In the genomic region with DNA sequence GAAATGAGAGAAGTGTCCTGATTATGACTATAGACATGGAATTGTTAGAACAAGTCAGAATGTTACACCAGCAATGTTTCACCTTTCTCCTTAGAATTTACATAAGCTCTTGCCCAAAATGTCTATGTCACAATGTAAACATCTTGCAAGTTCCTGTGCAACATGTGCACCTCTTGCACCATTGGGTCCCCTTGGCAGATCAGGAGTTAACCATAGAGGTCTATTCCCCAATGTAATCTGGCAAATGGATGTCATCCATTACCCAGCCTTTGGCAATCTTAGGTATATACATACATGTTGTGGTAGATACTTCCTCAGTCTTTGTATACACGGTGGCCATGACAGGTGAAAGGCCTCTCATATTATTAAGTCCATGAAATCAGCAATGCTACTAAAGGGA, we compare ENCODE assay signal across 26 mouse cellular contexts. TPM values are rescaled to one million over a fixed set of nuclear protein-coding genes. Genes with fewer than 3 reads are reported as not detected.
A peak's percentile ranks its signal among the peaks of the same experiment; 100 is the strongest.
DNase-seq lines count a peak whose midpoint lies in the region; ATAC-seq lines count a peak whose summit lies in the region.
"Had no signal": no experiment of that assay in that cellular context is flagged by ENCODE, and none has a peak within 500 bp of the region (broad histone marks: within the 10 kb centered on the region; RNA-seq: fewer than 3 reads in every experiment).

No protein-coding gene starts in this region.

- intact Hi-C loops in left cerebral cortex, postnatal 4 days (cut with DNase I) = no loop called here

- DNase-seq in heart, adult 11 months = peak; percentile 66
- no peak for DNase-seq in heart, embryonic 10.5 days (ENCODE audit: low spot score)
- DNase-seq in 416B (ENCODE audit: low read depth) = peak; percentile 57
- peak; percentile 61 for DNase-seq in gonadal fat pad, adult 2 months (ENCODE audit: low read depth)
- no peak for DNase-seq in layer of hippocampus, postnatal 10 days (ENCODE audit: low spot score in 2 of 2)
- no peak for DNase-seq in left cerebral cortex, postnatal 4 days
- DNase-seq: adrenal gland, postnatal 10 days; adrenal gland, postnatal 36 days; B cell, adult 2 months; cerebellum, adult 11 months; cerebellum, adult 2 months; cerebellum, adult 9-11 months; cerebellum, postnatal 25 days; forebrain, postnatal 0 days; gastrocnemius, adult 2 months; gastrocnemius, postnatal 14 days had no signal

- peaks cover 61% of the 10 kb centered on the region for H3K36me3 ChIP-seq in heart, embryonic 10.5 days
- H3K36me3 ChIP-seq: hindbrain, embryonic 15.5 days had no signal

- peak; percentile 83 for ATAC-seq in megakaryocyte progenitor cell, adult 5-6 weeks (replicated peaks; ENCODE audit: poor library complexity)
- ATAC-seq: forebrain, embryonic 13.5 days; forebrain, postnatal 0 days; Patski had no signal

- 100% methylated on average over 1 of the region's 1 CpGs for WGBS in heart, embryonic 10.5 days

- no peaks in the 10 kb centered on the region for H3K27me3 ChIP-seq in heart, embryonic 10.5 days (ENCODE audit: insufficient read depth, poor library complexity, severe bottlenecking)
- H3K27me3 ChIP-seq: CH12.LX; embryonic facial prominence, embryonic 12.5 days; embryonic facial prominence, embryonic 15.5 days; forebrain, embryonic 13.5 days; hindbrain, embryonic 12.5 days; hindbrain, embryonic 15.5 days; Patski had no signal

- H3K4me1 ChIP-seq in heart, embryonic 10.5 days = no peaks in the 10 kb centered on the region
- H3K4me1 ChIP-seq: embryonic facial prominence, embryonic 12.5 days; embryonic facial prominence, embryonic 15.5 days; forebrain, embryonic 10.5 days; forebrain, embryonic 13.5 days; hindbrain, embryonic 12.5 days; hindbrain, embryonic 15.5 days had no signal

- no peak overlapping the region for H3K27ac ChIP-seq in heart, embryonic 10.5 days
- H3K27ac ChIP-seq: embryonic facial prominence, embryonic 12.5 days; embryonic facial prominence, embryonic 15.5 days; forebrain, embryonic 10.5 days; forebrain, embryonic 13.5 days; hindbrain, embryonic 12.5 days; hindbrain, embryonic 15.5 days had no signal

- H3K9me3 ChIP-seq in heart, embryonic 10.5 days = no peaks in the 10 kb centered on the region
- H3K9me3 ChIP-seq: embryonic facial prominence, embryonic 12.5 days; embryonic facial prominence, embryonic 15.5 days; forebrain, embryonic 10.5 days; forebrain, embryonic 13.5 days; hindbrain, embryonic 12.5 days; hindbrain, embryonic 15.5 days had no signal

- H3K4me3 ChIP-seq in heart, embryonic 10.5 days = no peak overlapping the region
- H3K4me3 ChIP-seq: embryonic facial prominence, embryonic 12.5 days; embryonic facial prominence, embryonic 15.5 days; erythroblast, embryonic 14.5 days; forebrain, embryonic 10.5 days; forebrain, embryonic 13.5 days; gastrocnemius, adult 2 months; hindbrain, embryonic 12.5 days; hindbrain, embryonic 15.5 days had no signal

RNA-seq across cellular contexts. Expression of gene Numb, which starts 32.6 kb away (rescaled TPM):
- polyA plus RNA-seq in heart, embryonic 10.5 days (2016; fragmentation: Nextera tagmentation; extraction: Ambion mirVana) = 38.8 and 39.1 TPM in 2 replicates
- polyA plus RNA-seq in gonadal fat pad, adult 2 months (2012; rRNA removed) = 47.3 and 57.3 TPM in 2 replicates
- 15.9 and 19.3 TPM in 2 replicates for total RNA-seq in megakaryocyte progenitor cell, adult 5-6 weeks (2015)
- 12.6 and 26.8 TPM in 2 replicates for total RNA-seq in megakaryocyte progenitor cell, adult 5-6 weeks (2017)
- 10 to 100 TPM; 21.4 to 23.6 TPM for total RNA-seq in layer of hippocampus, postnatal 10 days (2021)
- 10 to 100 TPM; 16.5 to 17.8 TPM for total RNA-seq in left cerebral cortex, postnatal 4 days (2021)

Comparison
In these comparisons a context has a peak if more than half of its experiments do, and no peak if none do; other contexts are left out.
1. DNase-seq: peak in heart, adult 11 months (single experiment), 416B (single experiment) and gonadal fat pad, adult 2 months (single experiment); none in heart, embryonic 10.5 days (single experiment), layer of hippocampus, postnatal 10 days (0 of 2) and left cerebral cortex, postnatal 4 days (single experiment).